Mouse (Mus musculus) adrenal gland, postnatal 36 days (tissue): Measurements from ENCODE around the gene Zfp759. TPM values are rescaled to one million over a fixed set of nuclear protein-coding genes. Genes with fewer than 3 reads are reported as not detected.

Experiments
- total RNA-seq, 2 experiments: library from RNA; stranded (reverse); gene quantifications; 2 replicates each; pipeline ENCODE4 v1.2.3; 2021

The Zfp759 gene
- total RNA-seq, 2 experiments from 2014 or later = 3.8 to 4.3 TPM

Other genes starting within 250 kb of the Zfp759 start
- 1 to 10 TPM; 1.6 to 1.9 TPM for gene Gm10767, start 216.7 kb upstream of the Zfp759 start, total RNA-seq
- 1 to 10 TPM; 1.6 to 1.7 TPM for gene Zfp712, start 60.5 kb upstream of the Zfp759 start, total RNA-seq
- gene Zfp708, start 23.7 kb upstream of the Zfp759 start, total RNA-seq = 1 to 10 TPM in 1 of 2 experiments, under 1 TPM in 1; 0.53 to 1.0 TPM
- 1 to 10 TPM; 6.7 to 8.5 TPM for gene Gm28557, start 13.1 kb upstream of the Zfp759 start, total RNA-seq
- 1 to 10 TPM in 1 of 2 experiments, under 1 TPM in 1; 0.82 to 1.0 TPM for gene Rslcan18, start 5.4 kb upstream of the Zfp759 start, total RNA-seq
- gene Rsl1, start 51.5 kb downstream of the Zfp759 start, total RNA-seq = 1 to 10 TPM; 5.2 to 6.0 TPM
- 1 to 10 TPM; 1.4 to 2.9 TPM for gene Zfp455, start 72.8 kb downstream of the Zfp759 start, total RNA-seq
- gene Zfp458, start 156.8 kb downstream of the Zfp759 start, total RNA-seq = 1 to 10 TPM; 2.9 to 3.9 TPM
- 1 to 10 TPM; 2.4 to 3.7 TPM for gene Zfp457, start 184.8 kb downstream of the Zfp759 start, total RNA-seq
- 1 to 10 TPM; 4.1 to 4.6 TPM for gene Zfp595, start 210.9 kb downstream of the Zfp759 start, total RNA-seq
- 1 to 10 TPM; 1.3 to 2.5 TPM for gene Gm28044, start 238.9 kb downstream of the Zfp759 start, total RNA-seq
- gene Zfp953, start 238.9 kb downstream of the Zfp759 start, total RNA-seq = 1 to 10 TPM; 2.2 to 2.8 TPM